Mouse (Mus musculus): ENCODE data around the gene Ndrg2.

DNA sequence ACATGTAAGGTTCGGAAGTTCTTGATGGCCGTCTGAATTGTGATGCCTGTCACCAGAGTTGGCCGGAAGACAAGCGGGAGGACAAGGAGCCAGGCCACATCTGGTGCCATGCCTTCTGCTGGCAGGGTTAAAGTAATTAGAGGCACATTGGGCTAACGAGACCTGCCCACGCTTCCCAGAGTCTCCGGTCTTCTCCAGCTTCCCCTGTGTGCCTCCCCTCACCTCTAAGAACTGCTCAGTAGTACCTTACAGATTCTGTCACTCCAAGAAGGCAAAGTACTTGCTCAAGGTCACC lies 8.6 kb upstream of the Ndrg2 start, which contains the start of gene Rnase13:
- TF ChIP-seq CTCF (IDR thresholded peaks at IDR 0.05; ENCODE audit: control insufficient read depth, insufficient read depth, low read length) = no peak
- TF ChIP-seq POLR2A (IDR thresholded peaks at IDR 0.05; ENCODE audit: borderline replicate concordance, control insufficient read depth, low read depth, low read length) = no peak
